8 mouse cellular contexts compared by ENCODE assay signal in the genomic region with DNA sequence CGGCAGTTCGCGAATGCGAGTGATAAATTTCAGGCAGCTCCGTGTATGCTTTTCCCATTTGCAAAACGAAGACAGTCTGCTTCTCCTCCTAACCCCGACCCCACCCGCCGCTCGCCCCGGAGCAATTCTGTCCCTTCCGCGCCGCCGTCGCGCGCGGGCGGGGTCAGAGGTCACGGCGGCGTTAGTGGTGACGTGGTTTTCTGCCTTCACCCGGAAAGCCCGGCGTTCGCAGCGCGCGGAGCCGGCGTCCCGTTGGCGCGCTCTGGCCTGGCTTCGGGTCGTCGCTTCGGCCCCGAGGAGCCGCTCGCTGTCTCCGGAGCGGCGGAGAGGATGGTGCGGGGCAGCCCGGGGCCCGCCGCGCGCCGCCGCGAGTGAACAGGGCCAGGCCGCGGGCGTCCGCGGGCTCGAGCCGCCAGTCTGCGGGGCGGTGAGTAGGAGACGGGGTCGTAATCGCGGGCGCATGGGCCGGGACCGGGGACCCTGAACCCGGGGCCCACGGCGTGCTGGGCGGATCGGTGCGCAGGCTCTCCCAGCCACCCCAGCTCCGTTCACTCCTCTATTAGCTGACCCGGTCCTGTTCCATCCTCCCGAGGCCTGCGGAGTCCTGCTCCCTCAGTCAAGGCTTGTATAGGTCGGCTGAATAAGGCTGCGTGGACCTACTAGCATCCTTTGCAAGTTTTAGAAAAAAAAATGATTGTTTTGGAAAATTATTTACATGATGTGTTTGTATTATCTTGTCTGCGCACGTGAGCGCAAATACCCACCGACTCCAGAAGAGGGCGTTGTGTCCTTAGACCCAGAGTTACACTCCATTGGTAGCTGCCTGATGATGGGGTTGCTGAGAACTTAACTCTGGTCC. TPM values are rescaled to one million over a fixed set of nuclear protein-coding genes. Genes with fewer than 3 reads are reported as not detected.
DNase-seq lines count a peak whose midpoint lies in the region; ATAC-seq and TF ChIP-seq lines count a peak whose summit lies in the region.

No protein-coding gene starts in this region.

- H3K36me3 ChIP-seq in G1E (replicated peaks) = peaks cover 40% of the 10 kb centered on the region
- H3K36me3 ChIP-seq in forebrain, embryonic 15.5 days = no peaks in the 10 kb centered on the region
- H3K36me3 ChIP-seq in neural tube, embryonic 14.5 days (ENCODE audit: control insufficient read depth, insufficient read depth, low read length) = no peaks in the 10 kb centered on the region
- no peaks in the 10 kb centered on the region for H3K36me3 ChIP-seq in testis, adult 2 months (ENCODE audit: control insufficient read depth, insufficient read depth, low read length)

- peak overlapping the region; percentile 81 for H3K9ac ChIP-seq in forebrain, embryonic 15.5 days (replicated peaks)
- H3K9ac ChIP-seq in neural tube, embryonic 14.5 days (replicated peaks; ENCODE audit: low read depth, low read length) = peak overlapping the region; percentile 96

- H3K4me2 ChIP-seq in forebrain, embryonic 15.5 days (replicated peaks) = peak overlapping the region; percentile 70
- peak overlapping the region; percentile 61 for H3K4me2 ChIP-seq in neural tube, embryonic 14.5 days (ENCODE audit: low read depth, low read length)

- intact Hi-C loops in heart, postnatal 25 days (cut with DNase I) = loop anchor here (5.0 kb wide), 1 partner anchor 220 kb away; the partner anchor contains the start of gene Gusb

- DNase-seq in G1E (ENCODE audit: low spot score) = peak; percentile 87
- peak; percentile 92 for DNase-seq in cerebellum, adult 11-12 months
- DNase-seq in heart, postnatal 25 days (ENCODE audit: low spot score) = peak; percentile 89
- DNase-seq in layer of hippocampus, adult 18-20 months (ENCODE audit: low spot score in 2 of 2) = peak; percentile 91 to 95
- peak; percentile 92 to 94 for DNase-seq in lung, adult 18-20 months

- WGBS in forebrain, embryonic 15.5 days = under 1% methylated on average over 88 of the region's 88 CpGs
- 1% methylated on average over 81 of the region's 88 CpGs for WGBS in neural tube, embryonic 14.5 days

- no peaks in the 10 kb centered on the region for H3K27me3 ChIP-seq in G1E (ENCODE audit: insufficient read depth, low read length)
- H3K27me3 ChIP-seq in forebrain, embryonic 15.5 days = no peaks in the 10 kb centered on the region
- H3K27me3 ChIP-seq in neural tube, embryonic 14.5 days (ENCODE audit: control insufficient read depth, insufficient read depth, low read length) = no peaks in the 10 kb centered on the region
- no peaks in the 10 kb centered on the region for H3K27me3 ChIP-seq in testis, adult 2 months (ENCODE audit: control insufficient read depth, insufficient read depth, low read length)

- TF ChIP-seq CTCF in G1E (IDR thresholded peaks at IDR 0.05; ENCODE audit: low read depth, low read length) = peak; percentile 54
- TF ChIP-seq CTCF in testis, adult 2 months (IDR thresholded peaks at IDR 0.05; ENCODE audit: control insufficient read depth, insufficient read depth, insufficient replicate concordance, low read depth, low read length) = peak; percentile 64; the same call in 1 of the 2 replicates

- H3K9me3 ChIP-seq in G1E (replicated peaks) = 0 out of 2 replicates have a peak, but pooled peaks cover 3% of the 10 kb centered on the region
- no peaks in the 10 kb centered on the region for H3K9me3 ChIP-seq in forebrain, embryonic 15.5 days
- no peaks in the 10 kb centered on the region for H3K9me3 ChIP-seq in neural tube, embryonic 14.5 days (ENCODE audit: control insufficient read depth, low read length)

- TF ChIP-seq POLR2A in testis, adult 2 months (IDR thresholded peaks at IDR 0.05; ENCODE audit: control insufficient read depth, low read depth, low read length) = peak; percentile 69

- peak overlapping the region; percentile 99 for H3K4me3 ChIP-seq in G1E (ENCODE audit: low read depth, low read length)
- peak overlapping the region; percentile 86 for H3K4me3 ChIP-seq in forebrain, embryonic 15.5 days
- peak overlapping the region; percentile 96 for H3K4me3 ChIP-seq in neural tube, embryonic 14.5 days (ENCODE audit: low read depth, low read length)
- peak overlapping the region; percentile 94 for H3K4me3 ChIP-seq in testis, adult 2 months (ENCODE audit: control insufficient read depth, low read depth, low read length)

- peak overlapping the region; percentile 82 for H3K27ac ChIP-seq in forebrain, embryonic 15.5 days (replicated peaks)
- H3K27ac ChIP-seq in neural tube, embryonic 14.5 days (ENCODE audit: low read depth, low read length) = peak overlapping the region; percentile 82
- peak overlapping the region; percentile 76 for H3K27ac ChIP-seq in testis, adult 2 months (ENCODE audit: control insufficient read depth, insufficient read depth, low read depth, low read length)

- peak; percentile 36 for ATAC-seq in G1E (ENCODE audit: extremely low read depth, insufficient number of reproducible peaks, low FRiP score, poor library complexity, severe bottlenecking)
- ATAC-seq in forebrain, embryonic 15.5 days (replicated peaks) = peak; percentile 91
- peak; percentile 89 for ATAC-seq in neural tube, embryonic 14.5 days (ENCODE audit: low read depth)

- peaks cover 44% of the 10 kb centered on the region for H3K4me1 ChIP-seq in G1E (ENCODE audit: insufficient read depth, low read depth, low read length)
- peaks cover 22% of the 10 kb centered on the region for H3K4me1 ChIP-seq in forebrain, embryonic 15.5 days
- H3K4me1 ChIP-seq in neural tube, embryonic 14.5 days (ENCODE audit: control insufficient read depth, insufficient read depth, low read length) = peaks cover 13% of the 10 kb centered on the region; the same call in 1 of the 2 replicates
- peaks cover 9% of the 10 kb centered on the region for H3K4me1 ChIP-seq in testis, adult 2 months (ENCODE audit: control insufficient read depth, insufficient read depth, low read length)

RNA-seq across cellular contexts. Expression of gene Tmem248, which starts 5.5 kb away (rescaled TPM):
- 62.4 and 63.5 TPM in 2 replicates for total RNA-seq in G1E (2014; fragmentation: Nextera tagmentation)
- 39.4 and 40.6 TPM in 2 replicates for total RNA-seq in G1E (2017)
- 27.3 and 34.6 TPM in 2 replicates for polyA plus RNA-seq in G1E (2012)
- polyA plus RNA-seq in forebrain, embryonic 15.5 days (2015; fragmentation: Nextera tagmentation; extraction: Ambion mirVana) = 23.0 and 24.1 TPM in 2 replicates
- total RNA-seq in heart, postnatal 25 days (2021) = 10 to 100 TPM; 32.8 to 33.6 TPM
- 10 to 100 TPM; 42.3 to 43.3 TPM for total RNA-seq in layer of hippocampus, adult 18-20 months (2021)
- 31.0 and 32.8 TPM in 2 replicates for polyA plus RNA-seq in neural tube, embryonic 14.5 days (2014; fragmentation: Nextera tagmentation; extraction: Ambion mirVana)
- polyA plus RNA-seq in testis, adult 2 months (2012; rRNA removed) = 76.0 and 82.3 TPM in 2 replicates

RNA-seq across cellular contexts. Expression of gene Sbds, which starts 33.0 kb away (rescaled TPM):
- total RNA-seq in G1E (2014; fragmentation: Nextera tagmentation) (112 and 123 TPM in 2 replicates), G1E (2017) (76.1 and 91.8 TPM in 2 replicates)
- 18.9 and 28.1 TPM in 2 replicates for polyA plus RNA-seq in G1E (2012)
- polyA plus RNA-seq in forebrain, embryonic 15.5 days (2015; fragmentation: Nextera tagmentation; extraction: Ambion mirVana) = 60.0 and 64.3 TPM in 2 replicates
- total RNA-seq in heart, postnatal 25 days (2021) = 10 to 100 TPM; 39.2 to 43.9 TPM
- 10 to 100 TPM; 83.1 to 83.6 TPM for total RNA-seq in layer of hippocampus, adult 18-20 months (2021)
- 48.5 and 50.5 TPM in 2 replicates for polyA plus RNA-seq in neural tube, embryonic 14.5 days (2014; fragmentation: Nextera tagmentation; extraction: Ambion mirVana)
- 46.1 and 52.2 TPM in 2 replicates for polyA plus RNA-seq in testis, adult 2 months (2012; rRNA removed)

RNA-seq across cellular contexts. Expression of gene Tyw1, which starts 33.0 kb away (rescaled TPM):
- total RNA-seq in G1E (2014; fragmentation: Nextera tagmentation) (27.2 and 29.0 TPM in 2 replicates), G1E (2017) (26.3 and 26.7 TPM in 2 replicates)
- polyA plus RNA-seq in G1E (2012) = 6.5 and 6.7 TPM in 2 replicates
- 24.8 and 27.1 TPM in 2 replicates for polyA plus RNA-seq in forebrain, embryonic 15.5 days (2015; fragmentation: Nextera tagmentation; extraction: Ambion mirVana)
- total RNA-seq in heart, postnatal 25 days (2021) = 1 to 10 TPM; 7.7 to 7.9 TPM
- total RNA-seq in layer of hippocampus, adult 18-20 months (2021) = 10 to 100 TPM; 16.1 to 16.6 TPM
- 23.5 and 28.0 TPM in 2 replicates for polyA plus RNA-seq in neural tube, embryonic 14.5 days (2014; fragmentation: Nextera tagmentation; extraction: Ambion mirVana)
- 8.0 TPM in 2 replicates for polyA plus RNA-seq in testis, adult 2 months (2012; rRNA removed)

RNA-seq across cellular contexts. Expression of gene Rabgef1, which starts 50.8 kb away (rescaled TPM):
- total RNA-seq in G1E (2014; fragmentation: Nextera tagmentation) (44.0 and 48.2 TPM in 2 replicates), G1E (2017) (52.9 and 80.4 TPM in 2 replicates)
- polyA plus RNA-seq in G1E (2012) = 18.5 and 23.4 TPM in 2 replicates
- 40.2 and 41.3 TPM in 2 replicates for polyA plus RNA-seq in forebrain, embryonic 15.5 days (2015; fragmentation: Nextera tagmentation; extraction: Ambion mirVana)
- total RNA-seq in heart, postnatal 25 days (2021) = 10 to 100 TPM; 18.5 to 20.2 TPM
- total RNA-seq in layer of hippocampus, adult 18-20 months (2021) = 10 to 100 TPM; 53.2 TPM
- 40.0 and 41.1 TPM in 2 replicates for polyA plus RNA-seq in neural tube, embryonic 14.5 days (2014; fragmentation: Nextera tagmentation; extraction: Ambion mirVana)
- 8.0 and 8.1 TPM in 2 replicates for polyA plus RNA-seq in testis, adult 2 months (2012; rRNA removed)

Comparison
In these comparisons a context has a peak if more than half of its experiments do, and no peak if none do; other contexts are left out.
1. Peak in every context shown above with its lines: DNase-seq, ATAC-seq, H3K4me3 ChIP-seq and H3K27ac ChIP-seq.
2. ATAC-seq: peak in every context shown above with its lines; median percentile 91 in forebrain, embryonic 15.5 days; 89 in neural tube, embryonic 14.5 days; 36 in G1E.